Mouse (Mus musculus): ENCODE measurements around the gene Psmc3. TPM values are rescaled to one million over a fixed set of nuclear protein-coding genes. Genes with fewer than 3 reads are reported as not detected.

The Psmc3 gene
- total RNA-seq, 1 experiment: 262 TPM

DNA sequence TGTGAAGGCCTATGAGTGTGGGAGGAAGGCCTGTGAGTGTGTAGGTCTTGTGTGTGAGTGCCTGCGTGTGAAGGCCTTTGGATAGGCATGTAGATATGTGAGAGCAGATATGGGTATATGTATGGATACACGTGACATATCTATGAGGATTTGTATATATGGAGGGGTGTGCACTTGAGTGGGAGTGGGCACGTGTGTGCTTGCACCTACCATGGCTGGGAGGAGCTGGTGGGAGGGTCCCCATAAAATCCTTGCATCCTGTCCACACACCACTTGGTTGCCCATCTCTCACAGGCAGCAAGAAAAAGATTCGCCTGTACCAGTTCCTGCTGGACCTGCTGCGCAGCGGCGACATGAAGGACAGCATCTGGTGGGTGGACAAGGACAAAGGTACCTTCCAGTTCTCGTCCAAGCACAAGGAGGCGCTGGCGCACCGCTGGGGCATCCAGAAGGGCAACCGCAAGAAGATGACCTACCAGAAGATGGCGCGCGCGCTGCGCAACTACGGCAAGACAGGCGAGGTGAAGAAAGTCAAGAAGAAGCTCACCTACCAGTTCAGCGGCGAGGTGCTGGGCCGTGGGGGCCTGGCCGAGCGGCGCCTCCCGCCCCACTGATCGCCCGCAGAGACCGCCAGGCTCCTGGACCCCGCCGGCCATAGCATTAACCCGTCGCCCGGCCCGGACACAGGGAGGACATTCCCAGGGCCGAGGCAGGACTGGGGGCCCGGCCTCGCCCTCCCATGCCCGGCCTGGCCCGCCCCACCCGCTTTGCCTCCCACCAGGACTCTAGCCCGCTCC lies 61.2 kb downstream of the Psmc3 start:
- DNase-seq (ENCODE audit: low read depth, low spot score): peak; percentile 89
- in situ Hi-C loops (cut with MboI; ENCODE audit: low sequenced_read_pairs in 2 of 2, unreplicated experiment in 2 of 2): loop anchor here in 1 of 2 experiments (10.0 to 25.0 kb wide), 2 partner anchors 120 to 372 kb away; partner anchors contain the start of gene Ddb2
- H3K27ac ChIP-seq (ENCODE audit: insufficient read depth, low read depth, low read length, poor library complexity, severe bottlenecking): no peak overlapping the region

DNA sequence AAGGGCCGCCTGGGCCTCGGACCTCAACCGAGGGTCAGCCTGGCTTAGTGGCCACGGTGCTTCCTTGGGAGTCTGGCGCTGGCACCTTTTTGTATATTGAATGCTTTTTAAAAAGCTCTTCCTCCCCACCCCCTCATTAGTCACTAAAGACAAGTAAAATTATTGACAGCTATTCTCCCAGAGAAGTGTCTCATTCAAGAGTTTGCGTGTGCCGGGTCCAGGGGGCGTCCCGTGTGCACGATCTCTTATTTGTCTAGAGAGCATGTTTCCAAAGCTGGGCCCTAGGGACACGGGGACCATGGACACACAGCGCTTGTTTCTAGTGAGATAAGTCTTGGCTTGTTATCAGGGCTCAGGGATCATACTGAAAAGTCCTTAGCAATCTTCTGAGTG lies 61.8 kb downstream of the Psmc3 start:
- no peaks in the 10 kb centered on the region for H3K36me3 ChIP-seq (ENCODE audit: control insufficient read depth, insufficient read depth, low read length, poor library complexity, severe bottlenecking)
- no peaks in the 10 kb centered on the region for H3K9me3 ChIP-seq (ENCODE audit: control insufficient read depth, insufficient read depth, low read depth, low read length)
- peak overlapping the region; percentile 53 to 66; a peak in 3 of 4 replicates for H3K4me3 ChIP-seq (ENCODE audit: insufficient read depth in 1 of 2, low read depth in 1 of 2, low read length in 2 of 2, poor library complexity in 1 of 2, severe bottlenecking in 1 of 2)
- peak overlapping the region; percentile 79 for H3K9ac ChIP-seq (ENCODE audit: insufficient read depth, low read depth, low read length, poor library complexity, severe bottlenecking)
- peaks cover 0 to 10% of the 10 kb centered on the region in 2 experiments; a peak in 2 of 4 replicates for H3K4me1 ChIP-seq (ENCODE audit: control insufficient read depth in 2 of 2, insufficient read depth in 2 of 2, low read length in 2 of 2, poor library complexity in 1 of 2)
- TF ChIP-seq ZC3H11A (IDR thresholded peaks at IDR 0.05; ENCODE audit: borderline replicate concordance, low read depth, low read length) (no peak), MAFK (IDR thresholded peaks at IDR 0.05; ENCODE audit: insufficient read depth, low read depth, low read length) (no peak), CHD2 (IDR thresholded peaks at IDR 0.05; ENCODE audit: low read depth, low read length) (no peak), ZNF384 (IDR thresholded peaks at IDR 0.05; ENCODE audit: low read depth, low read length) (no peak), HCFC1 (IDR thresholded peaks at IDR 0.05; ENCODE audit: borderline replicate concordance, insufficient read depth, low read length) (no peak)
- no peak overlapping the region for H3K27ac ChIP-seq (ENCODE audit: insufficient read depth, low read depth, low read length, poor library complexity, severe bottlenecking)
- in situ Hi-C loops (cut with MboI; ENCODE audit: low sequenced_read_pairs in 2 of 2, unreplicated experiment in 2 of 2): loop anchor here in 1 of 2 experiments (10.0 to 25.0 kb wide), 2 partner anchors 119 to 372 kb away; partner anchors contain the start of gene Ddb2
- no peak for DNase-seq (ENCODE audit: low read depth, low spot score)

More for the DNA sequence above, 61.2 kb downstream of the Psmc3 start:
- TF ChIP-seq ZNF384 (IDR thresholded peaks at IDR 0.05; ENCODE audit: low read depth, low read length) (peak; percentile 71), ZC3H11A (IDR thresholded peaks at IDR 0.05; ENCODE audit: borderline replicate concordance, low read depth, low read length) (peak; percentile 99), HCFC1 (IDR thresholded peaks at IDR 0.05; ENCODE audit: borderline replicate concordance, insufficient read depth, low read length) (peak; percentile 57; the same call in 1 of the 2 replicates), CHD2 (IDR thresholded peaks at IDR 0.05; ENCODE audit: low read depth, low read length) (no peak), MAFK (IDR thresholded peaks at IDR 0.05; ENCODE audit: insufficient read depth, low read depth, low read length) (no peak)
- Histone ChIP-seq H3K36me3 (ENCODE audit: control insufficient read depth, insufficient read depth, low read length, poor library complexity, severe bottlenecking) (no peaks in the 10 kb centered on the region), H3K9ac (ENCODE audit: insufficient read depth, low read depth, low read length, poor library complexity, severe bottlenecking) (peak overlapping the region; percentile 79), H3K4me3 (ENCODE audit: insufficient read depth in 1 of 2, low read depth in 1 of 2, low read length in 2 of 2, poor library complexity in 1 of 2, severe bottlenecking in 1 of 2) (peak overlapping the region; percentile 53 to 66; a peak in 3 of 4 replicates), H3K4me1 (ENCODE audit: control insufficient read depth in 2 of 2, insufficient read depth in 2 of 2, low read length in 2 of 2, poor library complexity in 1 of 2) (peaks cover 0 to 10% of the 10 kb centered on the region in 2 experiments; a peak in 2 of 4 replicates), H3K9me3 (ENCODE audit: control insufficient read depth, insufficient read depth, low read depth, low read length) (no peaks in the 10 kb centered on the region)

Other genes starting within 250 kb of the Psmc3 start
- gene Mtch2, start 206.9 kb upstream of the Psmc3 start, total RNA-seq (2012; rRNA removed): 138 and 162 TPM in 2 replicates
- gene C1qtnf4, start 168.1 kb upstream of the Psmc3 start, total RNA-seq (2012; rRNA removed): 2.8 and 3.2 TPM in 2 replicates
- 12.5 and 19.0 TPM in 2 replicates for gene Kbtbd4, start 149.3 kb upstream of the Psmc3 start, total RNA-seq (2012; rRNA removed)
- 106 and 109 TPM in 2 replicates for gene Ndufs3, start 149.2 kb upstream of the Psmc3 start, total RNA-seq (2012; rRNA removed)
- 61.7 and 73.0 TPM in 2 replicates for gene Celf1, start 113.6 kb upstream of the Psmc3 start, total RNA-seq (2012; rRNA removed)
- gene Rapsn, start 18.4 kb upstream of the Psmc3 start, total RNA-seq (2012; rRNA removed): 1.1 and 2.4 TPM in 2 replicates
- 18.3 and 20.1 TPM in 2 replicates for gene Slc39a13, start 16.4 kb downstream of the Psmc3 start, total RNA-seq (2012; rRNA removed)
- 0.31 and 0.32 TPM in 2 replicates for gene Spi1, start 28.4 kb downstream of the Psmc3 start, total RNA-seq (2012; rRNA removed)
- 0.62 and 0.90 TPM in 2 replicates for gene Mybpc3, start 64.1 kb downstream of the Psmc3 start, total RNA-seq (2012; rRNA removed)
- gene Madd, start 129.8 kb downstream of the Psmc3 start, total RNA-seq (2012; rRNA removed): 6.7 and 7.8 TPM in 2 replicates
- 0.90 and 1.4 TPM in 2 replicates for gene Nr1h3, start 148.8 kb downstream of the Psmc3 start, total RNA-seq (2012; rRNA removed)
- gene Acp2, start 148.9 kb downstream of the Psmc3 start, total RNA-seq (2012; rRNA removed): 12.9 and 19.6 TPM in 2 replicates
- 10.4 and 11.0 TPM in 2 replicates for gene Ddb2, start 183.0 kb downstream of the Psmc3 start, total RNA-seq (2012; rRNA removed)
- 11.1 and 18.4 TPM in 2 replicates for gene Pacsin3, start 201.9 kb downstream of the Psmc3 start, total RNA-seq (2012; rRNA removed)
- gene Arfgap2, start 211.0 kb downstream of the Psmc3 start, total RNA-seq (2012; rRNA removed): 40.7 and 46.8 TPM in 2 replicates

Data from ES-E14 (cell line).